Mouse (Mus musculus): Measurements from ENCODE around the gene Phf21a.

- no peak for TF ChIP-seq CTCF (IDR thresholded peaks at IDR 0.05; ENCODE audit: low read depth, low read length)
- TF ChIP-seq GATA1 (IDR thresholded peaks at IDR 0.05; ENCODE audit: borderline replicate concordance, low read length) = no peak
These were observed 282.2 kb downstream of the Phf21a start for GRCm38 (mm10) chr2:92375099-92375623.

Measured in G1E (cell line).